Mouse (Mus musculus): Measurements from ENCODE around the gene Shb. TPM values are rescaled to one million over a fixed set of nuclear protein-coding genes. Genes with fewer than 3 reads are reported as not detected.

Shb gene
- total RNA-seq, 2 experiments from 2014 or later: 16.1 to 18.8 TPM

GRCm38 (mm10) chr4:45507039-45507438, 25.2 kb downstream of the Shb start:
- DNase-seq (ENCODE audit: extremely low spot score in 1 of 2, low spot score in 1 of 2): no peak

DNA sequence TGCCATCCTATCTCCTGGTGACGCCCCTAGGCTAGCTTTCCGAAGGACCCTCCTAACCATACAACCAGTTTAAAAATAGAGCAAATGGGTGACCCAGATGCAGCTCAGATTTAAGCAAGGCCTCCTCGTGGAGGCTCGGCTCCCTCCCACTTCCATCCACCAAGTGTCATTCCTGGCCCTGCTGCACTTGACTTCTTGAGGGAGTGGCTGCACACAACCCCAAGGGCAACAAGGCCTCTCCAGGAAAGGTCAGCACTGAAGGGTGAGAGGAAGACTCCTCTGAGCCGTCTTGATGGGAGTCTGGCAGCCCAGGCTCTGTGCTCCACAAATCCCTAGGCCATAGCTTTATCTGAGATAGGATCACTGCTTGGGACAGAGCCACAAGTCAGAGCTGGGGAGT, 25.7 kb downstream of the Shb start:
- DNase-seq (ENCODE audit: extremely low spot score in 1 of 2, low spot score in 1 of 2): no peak

DNA sequence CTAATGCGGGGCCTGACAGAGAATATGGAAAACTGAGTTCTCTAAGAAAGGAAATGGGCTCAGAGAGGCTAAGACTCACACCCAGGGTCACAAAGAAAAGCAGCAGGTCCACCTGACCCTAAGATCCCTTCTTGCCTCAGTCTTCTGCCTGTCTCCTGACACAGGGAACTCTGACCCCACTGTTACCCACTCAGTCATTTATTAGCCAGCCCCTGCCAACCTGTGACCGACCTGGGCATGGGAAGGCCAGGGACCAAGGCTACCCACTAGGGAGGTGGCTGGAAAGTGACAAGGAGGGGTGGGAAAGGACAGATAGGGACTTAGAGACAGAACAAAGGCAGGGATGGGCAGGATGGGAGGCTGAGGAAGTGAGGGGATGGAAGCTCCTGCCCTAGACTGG, 26.6 kb downstream of the Shb start:
- DNase-seq (ENCODE audit: extremely low spot score in 1 of 2, low spot score in 1 of 2): no peak

GRCm38 (mm10) chr4:45505191-45505590, 27.1 kb downstream of the Shb start:
- no peak for DNase-seq (ENCODE audit: extremely low spot score in 1 of 2, low spot score in 1 of 2)

DNA sequence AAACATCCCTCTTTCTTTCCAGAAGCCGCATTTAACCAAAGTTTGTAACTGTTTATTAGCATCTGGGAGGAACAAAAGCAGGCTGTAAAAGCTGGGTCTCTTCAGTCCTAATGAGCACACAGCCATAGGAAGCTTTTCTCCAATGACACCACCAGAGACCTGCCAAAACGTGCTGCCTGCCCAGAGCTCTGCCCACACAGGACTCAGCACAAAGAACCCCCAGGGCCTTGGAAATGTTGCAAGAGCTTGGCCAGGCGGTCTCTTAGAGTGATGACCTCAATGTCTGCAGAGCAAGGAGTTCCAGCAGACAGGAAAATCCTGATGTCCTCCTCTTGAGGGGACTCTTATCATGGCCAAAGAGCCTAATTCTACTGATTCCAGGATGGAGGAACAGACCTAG, 28.5 kb downstream of the Shb start:
- DNase-seq (ENCODE audit: extremely low spot score in 1 of 2, low spot score in 1 of 2): no peak

GRCm38 (mm10) chr4:45503380-45503779, 28.9 kb downstream of the Shb start:
- no peak for DNase-seq (ENCODE audit: extremely low spot score in 1 of 2, low spot score in 1 of 2)

GRCm38 (mm10) chr4:45502002-45502401, 30.3 kb downstream of the Shb start:
- no peak for DNase-seq (ENCODE audit: extremely low spot score in 1 of 2, low spot score in 1 of 2)

DNA sequence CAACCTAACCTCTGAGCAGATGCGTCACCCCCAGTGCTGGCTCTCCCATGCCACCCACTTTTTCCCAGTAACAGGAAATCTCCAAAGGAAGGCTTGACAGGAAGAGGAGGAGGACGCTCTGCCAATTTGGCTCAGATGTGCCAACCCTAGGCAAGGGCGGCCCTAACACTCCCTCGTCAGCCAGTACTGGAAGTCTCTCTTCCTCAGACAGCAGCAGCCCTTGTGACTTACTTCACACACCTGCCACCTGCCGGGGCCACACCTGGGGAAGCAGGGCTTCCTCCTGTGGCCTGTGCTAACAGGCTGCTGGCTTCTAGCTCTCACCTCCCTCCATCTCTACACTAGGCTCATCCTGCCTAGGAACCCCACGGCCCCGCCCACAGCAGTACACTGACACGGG, 31.9 kb downstream of the Shb start:
- DNase-seq (ENCODE audit: extremely low spot score in 1 of 2, low spot score in 1 of 2): no peak

DNA sequence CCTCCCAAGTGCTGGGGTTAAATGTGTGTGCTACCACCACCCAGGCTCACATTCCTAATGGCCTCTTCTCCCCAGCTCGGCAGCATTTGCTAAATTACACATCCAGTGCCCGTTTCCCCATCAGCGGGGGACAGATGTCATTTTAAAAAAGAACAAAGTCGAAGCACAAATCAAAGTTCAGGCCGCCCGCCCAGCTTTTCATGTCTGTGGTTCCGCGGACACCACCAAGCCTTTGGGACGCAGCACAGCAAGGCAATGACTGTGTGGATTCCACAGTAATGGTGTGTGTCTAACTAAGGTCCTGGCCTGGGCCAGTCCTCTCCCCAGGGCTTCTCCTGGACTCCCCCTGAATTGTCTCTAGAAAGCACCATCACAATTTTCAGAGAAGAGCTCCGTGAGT, 32.7 kb downstream of the Shb start:
- DNase-seq (ENCODE audit: extremely low spot score in 1 of 2, low spot score in 1 of 2): no peak

- no peak for DNase-seq (ENCODE audit: extremely low spot score in 1 of 2, low spot score in 1 of 2)
Measured at GRCm38 (mm10) chr4:45499081-45499480, 33.2 kb downstream of the Shb start.

- DNase-seq (ENCODE audit: extremely low spot score in 1 of 2, low spot score in 1 of 2): no peak
Measured at GRCm38 (mm10) chr4:45498345-45498744, 33.9 kb downstream of the Shb start.

DNA sequence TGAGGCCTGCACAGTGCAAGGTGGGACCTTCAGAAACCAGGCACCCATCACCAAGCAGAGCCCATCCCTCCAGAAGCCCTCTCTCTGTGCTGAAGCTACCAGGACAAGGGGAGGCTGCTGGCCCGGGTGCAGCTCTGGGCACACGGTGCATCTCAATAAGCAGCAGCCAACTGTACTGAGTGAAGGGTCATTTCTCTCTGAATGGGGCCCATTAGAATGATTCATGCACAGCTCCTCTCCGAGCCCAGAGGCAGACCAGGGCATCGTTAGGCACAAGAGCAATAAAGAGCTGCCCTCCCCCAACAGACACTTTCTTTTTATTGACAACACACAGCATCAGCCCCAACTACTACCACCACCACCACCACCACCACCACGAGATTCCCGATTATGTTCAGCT, 35.0 kb downstream of the Shb start:
- no peak for DNase-seq (ENCODE audit: extremely low spot score in 1 of 2, low spot score in 1 of 2)

- no peak for DNase-seq (ENCODE audit: extremely low spot score in 1 of 2, low spot score in 1 of 2)
Measured at GRCm38 (mm10) chr4:45495531-45496201, 36.6 kb downstream of the Shb start.

- no peak for DNase-seq (ENCODE audit: extremely low spot score in 1 of 2, low spot score in 1 of 2)
Measured at GRCm38 (mm10) chr4:45493786-45494400, 38.4 kb downstream of the Shb start.

GRCm38 (mm10) chr4:45493118-45493517, 39.2 kb downstream of the Shb start:
- no peak for DNase-seq (ENCODE audit: extremely low spot score in 1 of 2, low spot score in 1 of 2)

DNA sequence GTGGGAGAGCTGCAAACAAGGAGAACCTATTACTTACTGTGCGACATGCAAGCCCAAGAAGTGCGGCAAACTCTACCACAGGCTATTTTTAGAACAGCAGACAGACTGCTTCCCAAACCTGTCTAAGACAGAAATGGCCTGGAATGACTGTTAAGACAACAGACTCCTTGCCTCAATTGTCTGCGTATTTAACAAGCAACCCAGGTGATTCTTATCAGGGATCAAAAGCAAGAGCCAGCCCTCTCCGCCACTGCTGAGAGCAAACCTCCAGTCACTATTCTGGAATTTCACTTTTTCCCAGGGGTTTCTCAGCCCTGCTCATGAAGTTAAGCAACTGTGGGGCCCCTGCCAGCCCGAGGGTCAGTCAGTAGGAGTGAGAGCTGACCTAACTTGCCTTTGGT, 39.6 kb downstream of the Shb start:
- DNase-seq (ENCODE audit: extremely low spot score in 1 of 2, low spot score in 1 of 2): no peak

DNA sequence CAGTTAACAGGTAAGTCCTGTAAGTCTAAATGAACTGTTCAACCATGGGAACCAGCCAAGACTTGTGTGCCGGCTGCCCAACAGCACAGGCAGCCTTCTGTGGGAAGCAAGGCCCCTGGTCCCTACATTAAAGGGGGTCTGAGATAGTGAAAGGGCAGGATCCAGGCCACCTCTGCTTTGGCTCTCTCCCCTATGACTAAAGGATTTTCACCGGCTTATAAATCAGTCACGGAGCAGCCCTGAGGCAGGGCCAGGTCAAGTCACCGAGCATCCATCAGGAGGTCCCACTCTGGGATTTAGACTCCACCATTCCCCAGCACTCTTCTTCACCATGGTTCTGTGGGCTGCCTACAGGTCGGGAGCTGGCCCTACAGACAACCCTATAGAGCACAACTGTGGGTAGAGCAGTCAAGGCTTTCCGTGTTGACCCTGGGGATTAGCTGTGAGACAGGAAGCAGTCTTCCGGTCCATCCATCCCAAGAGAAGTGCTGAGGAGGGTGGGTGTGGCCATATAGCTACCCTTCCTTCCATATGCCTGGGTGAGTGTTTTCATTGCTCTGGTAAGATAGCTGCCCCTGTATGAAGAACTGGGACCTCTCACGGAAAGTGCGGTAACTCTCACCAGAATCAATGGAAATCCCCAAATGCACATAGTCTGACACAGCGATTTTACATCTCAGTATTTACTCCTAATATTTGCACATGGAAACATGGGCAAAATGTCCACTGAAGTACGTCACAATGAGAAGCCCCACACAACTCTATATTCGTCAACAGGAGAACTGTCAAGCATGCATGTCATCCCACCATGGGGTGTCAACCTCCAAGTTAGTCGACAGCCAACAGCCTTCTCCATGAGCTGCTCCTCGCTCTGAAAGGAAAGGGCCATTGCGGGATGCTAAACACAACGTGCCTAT, 40.3 kb downstream of the Shb start:
- no peak for DNase-seq (ENCODE audit: extremely low spot score in 1 of 2, low spot score in 1 of 2)

- no peak for DNase-seq (ENCODE audit: extremely low spot score in 1 of 2, low spot score in 1 of 2)
Measured at GRCm38 (mm10) chr4:45491119-45491679, 41.1 kb downstream of the Shb start.

- no peak for DNase-seq (ENCODE audit: extremely low spot score in 1 of 2, low spot score in 1 of 2)
Measured at GRCm38 (mm10) chr4:45490036-45490752, 42.1 kb downstream of the Shb start.

All from layer of hippocampus, postnatal 25 days (tissue).